Comparison of ENCODE assay signal across 7 mouse cellular contexts in genomic region chr3:97609201-97609844, GRCm38 (mm10). TPM values are rescaled to one million over a fixed set of nuclear protein-coding genes. Genes with fewer than 3 reads are reported as not detected.
A peak's percentile ranks its signal among the peaks of the same experiment; 100 is the strongest.
DNase-seq lines count a peak whose midpoint lies in the region; ATAC-seq and TF ChIP-seq lines count a peak whose summit lies in the region.

No protein-coding gene starts in this region.

- H3K36me3 ChIP-seq in G1E (replicated peaks) = peaks cover 26% of the 10 kb centered on the region
- no peaks in the 10 kb centered on the region for H3K36me3 ChIP-seq in hindbrain, postnatal 0 days (ENCODE audit: insufficient read depth, low read length)
- no peaks in the 10 kb centered on the region for H3K36me3 ChIP-seq in liver, embryonic 15.5 days (replicated peaks)
- no peaks in the 10 kb centered on the region for H3K36me3 ChIP-seq in neural tube, embryonic 14.5 days (ENCODE audit: control insufficient read depth, insufficient read depth, low read length)

- peak overlapping the region; percentile 86; the same call in 1 of the 2 replicates for H3K27ac ChIP-seq in hindbrain, postnatal 0 days
- peak overlapping the region; percentile 85 for H3K27ac ChIP-seq in liver, embryonic 15.5 days (replicated peaks)
- H3K27ac ChIP-seq in neural tube, embryonic 14.5 days (ENCODE audit: low read depth, low read length) = no peak overlapping the region

- H3K4me1 ChIP-seq in G1E (ENCODE audit: insufficient read depth, low read depth, low read length) = peaks cover 20% of the 10 kb centered on the region
- peaks cover 5% of the 10 kb centered on the region; the same call in 1 of the 2 replicates for H3K4me1 ChIP-seq in hindbrain, postnatal 0 days (ENCODE audit: insufficient read depth, low read length)
- peaks cover 22% of the 10 kb centered on the region for H3K4me1 ChIP-seq in liver, embryonic 15.5 days (replicated peaks)
- 0 out of 2 replicates have a peak, but pooled peaks cover 3% of the 10 kb centered on the region for H3K4me1 ChIP-seq in neural tube, embryonic 14.5 days (ENCODE audit: control insufficient read depth, insufficient read depth, low read length)

- H3K4me2 ChIP-seq in hindbrain, postnatal 0 days (ENCODE audit: low read depth, low read length) = peak overlapping the region; percentile 71
- peak overlapping the region; percentile 93 for H3K4me2 ChIP-seq in liver, embryonic 15.5 days
- peak overlapping the region; percentile 53 for H3K4me2 ChIP-seq in neural tube, embryonic 14.5 days (ENCODE audit: low read depth, low read length)

- H3K9ac ChIP-seq in hindbrain, postnatal 0 days (replicated peaks; ENCODE audit: low read length) = peak overlapping the region; percentile 75; the same call in 1 of the 2 replicates
- peak overlapping the region; percentile 87 for H3K9ac ChIP-seq in liver, embryonic 15.5 days
- peak overlapping the region; percentile 18; the same call in 1 of the 2 replicates for H3K9ac ChIP-seq in neural tube, embryonic 14.5 days (replicated peaks; ENCODE audit: low read depth, low read length)

- H3K4me3 ChIP-seq in G1E (ENCODE audit: low read depth, low read length) = peak overlapping the region; percentile 80
- peak overlapping the region; percentile 84 for H3K4me3 ChIP-seq in hindbrain, postnatal 0 days (ENCODE audit: low read length)
- peak overlapping the region; percentile 93 for H3K4me3 ChIP-seq in liver, embryonic 15.5 days (replicated peaks)
- peak overlapping the region; percentile 78 for H3K4me3 ChIP-seq in neural tube, embryonic 14.5 days (ENCODE audit: low read depth, low read length)

- WGBS in hindbrain, postnatal 0 days = 3% methylated on average over 20 of the region's 20 CpGs
- 1% methylated on average over 20 of the region's 20 CpGs for WGBS in liver, embryonic 15.5 days (ENCODE audit: insufficient replicate concordance)
- 5% methylated on average over 20 of the region's 20 CpGs for WGBS in neural tube, embryonic 14.5 days

- peak; percentile 18 for DNase-seq in G1E (ENCODE audit: low spot score)
- peak; percentile 37 for DNase-seq in adrenal gland, postnatal 25 days
- DNase-seq in hindbrain, postnatal 0 days (ENCODE audit: low spot score) = peak; percentile 32
- no peak for DNase-seq in frontal cortex, postnatal 10 days (ENCODE audit: low spot score in 2 of 2)

- H3K9me3 ChIP-seq in G1E (replicated peaks) = no peaks in the 10 kb centered on the region
- no peaks in the 10 kb centered on the region for H3K9me3 ChIP-seq in hindbrain, postnatal 0 days (ENCODE audit: low read length)
- H3K9me3 ChIP-seq in liver, embryonic 15.5 days (replicated peaks) = no peaks in the 10 kb centered on the region
- no peaks in the 10 kb centered on the region for H3K9me3 ChIP-seq in neural tube, embryonic 14.5 days (ENCODE audit: control insufficient read depth, low read length)

- peak; percentile 18; the same call in 1 of the 2 replicates for TF ChIP-seq CTCF in G1E (IDR thresholded peaks at IDR 0.05; ENCODE audit: low read depth, low read length)
- TF ChIP-seq CTCF in hindbrain, postnatal 0 days (IDR thresholded peaks at IDR 0.05; ENCODE audit: low read depth) = peak; percentile 44

- peak; percentile 24 for ATAC-seq in G1E (ENCODE audit: extremely low read depth, insufficient number of reproducible peaks, low FRiP score, poor library complexity, severe bottlenecking)
- peak; percentile 71 for ATAC-seq in erythroid progenitor cell, adult 5-6 weeks (replicated peaks; ENCODE audit: low FRiP score, poor library complexity, severe bottlenecking)
- ATAC-seq in hindbrain, postnatal 0 days = peak; percentile 47
- peak; percentile 23 for ATAC-seq in liver, embryonic 15.5 days (ENCODE audit: insufficient read depth)
- ATAC-seq in neural tube, embryonic 14.5 days (ENCODE audit: low read depth) = no peak; the same call in 1 of the 2 replicates

- H3K27me3 ChIP-seq in G1E (ENCODE audit: insufficient read depth, low read length) = 0 out of 2 replicates have a peak, but pooled peaks cover 6% of the 10 kb centered on the region
- no peaks in the 10 kb centered on the region for H3K27me3 ChIP-seq in hindbrain, postnatal 0 days (ENCODE audit: insufficient read depth, low read length)
- no peaks in the 10 kb centered on the region for H3K27me3 ChIP-seq in liver, embryonic 15.5 days
- no peaks in the 10 kb centered on the region for H3K27me3 ChIP-seq in neural tube, embryonic 14.5 days (ENCODE audit: control insufficient read depth, insufficient read depth, low read length)

RNA-seq across cellular contexts. Expression of gene Chd1l, which starts 0.7 kb away (rescaled TPM):
- total RNA-seq in G1E (2014; fragmentation: Nextera tagmentation) = 11.3 and 16.3 TPM in 2 replicates
- total RNA-seq in G1E (2017) = 26.9 TPM in 2 replicates
- polyA plus RNA-seq in G1E (2012) = 5.1 and 7.0 TPM in 2 replicates
- total RNA-seq in adrenal gland, postnatal 25 days (2021) = 13.9 and 20.1 TPM in 2 replicates
- 5.8 and 7.1 TPM in 2 replicates for total RNA-seq in erythroid progenitor cell, adult 5-6 weeks (2015; ENCODE audit: low replicate concordance)
- total RNA-seq in erythroid progenitor cell, adult 5-6 weeks (2017; ENCODE audit: low replicate concordance) = 7.3 and 18.7 TPM in 2 replicates
- total RNA-seq in hindbrain, postnatal 0 days (2014; rRNA removed) = 5.7 and 7.7 TPM in 2 replicates
- polyA plus RNA-seq in hindbrain, postnatal 0 days (2015; fragmentation: Nextera tagmentation; extraction: Ambion mirVana) = 8.7 and 8.9 TPM in 2 replicates
- polyA plus RNA-seq in liver, embryonic 15.5 days (2015; fragmentation: Nextera tagmentation; extraction: Ambion mirVana) = 8.9 and 10.2 TPM in 2 replicates
- polyA plus RNA-seq in neural tube, embryonic 14.5 days (2014; fragmentation: Nextera tagmentation; extraction: Ambion mirVana) = 4.3 and 5.3 TPM in 2 replicates

RNA-seq across cellular contexts. Expression of gene Fmo5, which starts 19.3 kb away (rescaled TPM):
- total RNA-seq in G1E (2014; fragmentation: Nextera tagmentation) (4.6 and 7.4 TPM in 2 replicates), G1E (2017) (1.5 and 1.7 TPM in 2 replicates)
- 0.11 and 0.25 TPM in 2 replicates for polyA plus RNA-seq in G1E (2012)
- 10.7 and 13.1 TPM in 2 replicates for total RNA-seq in adrenal gland, postnatal 25 days (2021)
- 2.1 and 3.2 TPM in 2 replicates for total RNA-seq in erythroid progenitor cell, adult 5-6 weeks (2015; ENCODE audit: low replicate concordance)
- 0.83 and 0.90 TPM in 2 replicates for total RNA-seq in erythroid progenitor cell, adult 5-6 weeks (2017; ENCODE audit: low replicate concordance)
- total RNA-seq in hindbrain, postnatal 0 days (2014; rRNA removed) = 0.68 and 0.84 TPM in 2 replicates
- polyA plus RNA-seq in hindbrain, postnatal 0 days (2015; fragmentation: Nextera tagmentation; extraction: Ambion mirVana) = 0.88 and 1.3 TPM in 2 replicates
- 19.6 and 20.7 TPM in 2 replicates for polyA plus RNA-seq in liver, embryonic 15.5 days (2015; fragmentation: Nextera tagmentation; extraction: Ambion mirVana)
- 0.32 and 0.46 TPM in 2 replicates for polyA plus RNA-seq in neural tube, embryonic 14.5 days (2014; fragmentation: Nextera tagmentation; extraction: Ambion mirVana)

RNA-seq across cellular contexts. Expression of gene Prkab2, which starts 48.7 kb away (rescaled TPM):
- 5.9 and 10.2 TPM in 2 replicates for total RNA-seq in G1E (2014; fragmentation: Nextera tagmentation)
- 4.8 and 5.0 TPM in 2 replicates for total RNA-seq in G1E (2017)
- polyA plus RNA-seq in G1E (2012) = 1.3 and 1.8 TPM in 2 replicates
- 9.6 and 11.6 TPM in 2 replicates for total RNA-seq in adrenal gland, postnatal 25 days (2021)
- 0.36 and 0.42 TPM in 2 replicates for total RNA-seq in erythroid progenitor cell, adult 5-6 weeks (2015; ENCODE audit: low replicate concordance)
- 0.38 and 0.64 TPM in 2 replicates for total RNA-seq in erythroid progenitor cell, adult 5-6 weeks (2017; ENCODE audit: low replicate concordance)
- 21.6 and 22.0 TPM in 2 replicates for total RNA-seq in hindbrain, postnatal 0 days (2014; rRNA removed)
- 15.9 and 16.1 TPM in 2 replicates for polyA plus RNA-seq in hindbrain, postnatal 0 days (2015; fragmentation: Nextera tagmentation; extraction: Ambion mirVana)
- polyA plus RNA-seq in liver, embryonic 15.5 days (2015; fragmentation: Nextera tagmentation; extraction: Ambion mirVana) = 1.6 TPM in 2 replicates
- 11.8 and 14.0 TPM in 2 replicates for polyA plus RNA-seq in neural tube, embryonic 14.5 days (2014; fragmentation: Nextera tagmentation; extraction: Ambion mirVana)

Comparison
In these comparisons a context has a peak if more than half of its experiments do, and no peak if none do; other contexts are left out.
1. DNase-seq: peak in G1E (single experiment), adrenal gland, postnatal 25 days (single experiment) and hindbrain, postnatal 0 days (single experiment); none in frontal cortex, postnatal 10 days (0 of 2).
2. H3K9ac ChIP-seq: peak in every context shown above with its lines; median percentile 87 in liver, embryonic 15.5 days; 75 in hindbrain, postnatal 0 days; 18 in neural tube, embryonic 14.5 days.
3. Peak in every context shown above with its lines, with median percentiles within 50 percentile points of each other: H3K4me3 ChIP-seq and H3K4me2 ChIP-seq.